ENCODE assay signal across 10 mouse cellular contexts in the genomic region with DNA sequence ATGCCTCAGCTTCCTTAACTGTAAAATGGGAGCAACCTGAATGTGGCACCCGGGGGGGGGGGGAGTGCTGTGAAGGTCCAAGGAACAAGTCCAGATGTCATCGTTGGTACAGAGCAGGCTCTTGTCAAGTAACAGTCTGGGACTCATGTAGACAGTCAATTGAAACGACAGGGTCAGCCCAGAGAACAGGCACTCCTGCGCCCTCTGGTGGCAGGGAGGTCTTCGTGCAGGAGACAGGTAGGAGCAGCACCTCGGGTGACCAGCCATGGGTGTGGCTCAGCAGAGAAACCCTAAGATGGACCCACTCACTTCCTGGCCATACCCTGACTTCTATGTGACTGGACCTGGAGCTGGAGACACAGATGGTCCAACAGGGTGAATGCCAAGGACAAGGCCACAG. TPM values are rescaled to one million over a fixed set of nuclear protein-coding genes. Genes with fewer than 3 reads are reported as not detected.
A peak's percentile ranks its signal among the peaks of the same experiment; 100 is the strongest.
DNase-seq lines count a peak whose midpoint lies in the region; ATAC-seq and TF ChIP-seq lines count a peak whose summit lies in the region.
"Had no signal": no experiment of that assay in that cellular context is flagged by ENCODE, and none has a peak within 500 bp of the region (broad histone marks: within the 10 kb centered on the region; RNA-seq: fewer than 3 reads in every experiment).

No protein-coding gene starts in this region.

- TF ChIP-seq POLR2A in embryonic fibroblast, embryonic 13.5 days (IDR thresholded peaks at IDR 0.05; ENCODE audit: low read depth, low read length): no peak
- no peak for TF ChIP-seq POLR2A in small intestine, adult 2 months (IDR thresholded peaks at IDR 0.05; ENCODE audit: low read depth, low read length)

- H3K4me3 ChIP-seq in embryonic fibroblast, embryonic 13.5 days (ENCODE audit: insufficient read depth, low read length): no peak overlapping the region
- H3K4me3 ChIP-seq in small intestine, adult 2 months (ENCODE audit: low read depth, low read length): no peak overlapping the region
- H3K4me3 ChIP-seq: erythroblast, embryonic 14.5 days; megakaryocyte, embryonic 14.5 days had no signal

- ATAC-seq in CD4-positive, CD25-positive, alpha-beta regulatory T cell, adult 4 months: peak; percentile 57

- no peaks in the 10 kb centered on the region for H3K36me3 ChIP-seq in small intestine, adult 2 months (ENCODE audit: control insufficient read depth, insufficient read depth, low read length)

- WGBS in small intestine, adult 2 months: 66% methylated on average over 6 of the region's 6 CpGs

- no peaks in the 10 kb centered on the region for H3K27me3 ChIP-seq in small intestine, adult 2 months (ENCODE audit: control insufficient read depth, insufficient read depth, low read length)

- no peak overlapping the region for H3K27ac ChIP-seq in embryonic fibroblast, embryonic 13.5 days (ENCODE audit: insufficient read depth, low read length)
- H3K27ac ChIP-seq in small intestine, adult 2 months (ENCODE audit: insufficient read depth, low read depth, low read length): no peak overlapping the region

- peak; percentile 6 for DNase-seq in 3T3-L1 (ENCODE audit: low read depth, low spot score)
- DNase-seq in right cerebral cortex, adult 18-20 months: no peak
- DNase-seq in cerebellum, adult 18-20 months: no peak
- no peak for DNase-seq in kidney, adult 11 months
- DNase-seq: layer of hippocampus, adult 9-11 months had no signal

- peak; percentile 27; the same call in 1 of the 2 replicates for TF ChIP-seq CTCF in embryonic fibroblast, embryonic 13.5 days (IDR thresholded peaks at IDR 0.05; ENCODE audit: borderline replicate concordance, insufficient read depth, low read length)
- TF ChIP-seq CTCF in small intestine, adult 2 months (IDR thresholded peaks at IDR 0.05; ENCODE audit: extremely low read depth, insufficient read length, insufficient replicate concordance, low read depth, low read length): peak; percentile 28; the same call in 1 of the 2 replicates

- H3K4me1 ChIP-seq in embryonic fibroblast, embryonic 13.5 days (ENCODE audit: control insufficient read depth, insufficient read depth, low read length): no peaks in the 10 kb centered on the region
- H3K4me1 ChIP-seq in small intestine, adult 2 months (ENCODE audit: control insufficient read depth, insufficient read depth, insufficient read length, low read length): no peaks in the 10 kb centered on the region

RNA-seq across cellular contexts. Expression of a gene that starts 42.8 kb away (rescaled TPM):
- polyA plus RNA-seq in CD4-positive, CD25-positive, alpha-beta regulatory T cell, adult 4 months (2017; shearing (Covaris generic)): 100 to 1,000 TPM in 1 of 2 experiments, 10 to 100 TPM in 1; 57.8 to 125 TPM
- polyA plus RNA-seq in embryonic fibroblast, embryonic 13.5 days (2011; ENCODE audit: insufficient read length, low read depth, missing spikeins): 40.1 and 54.5 TPM in 2 replicates
- 4.7 and 8.1 TPM in 2 replicates for polyA plus RNA-seq in small intestine, adult 2 months (2012; rRNA removed)
